Mouse (Mus musculus) left cerebral cortex, adult 9 months (tissue): ENCODE data around the gene Shbg.
"Not testable (repeated sequence)": the region's sequence is repeated elsewhere in the genome, so short reads cannot be mapped to it uniquely, and the experiment has no call there.

Experiments
- DNase-seq, 2 experiments: peaks; one replicate each; pipeline ENCODE4 v3.0.0; 2022; ENCODE audit warnings: low spot score in 2 of 2

The Shbg gene

GRCm38 (mm10) chr11:69632284-69633089 is 14.8 kb upstream of the Shbg start, which contains the start of gene Fxr2:
Gene Fxr2, plus strand, starts transcription at chr11:69632990.
- DNase-seq, result peak; percentile 100

- DNase-seq, result no peak
Measured at GRCm38 (mm10) chr11:69629802-69630201, 12.1 kb upstream of the Shbg start.

DNA sequence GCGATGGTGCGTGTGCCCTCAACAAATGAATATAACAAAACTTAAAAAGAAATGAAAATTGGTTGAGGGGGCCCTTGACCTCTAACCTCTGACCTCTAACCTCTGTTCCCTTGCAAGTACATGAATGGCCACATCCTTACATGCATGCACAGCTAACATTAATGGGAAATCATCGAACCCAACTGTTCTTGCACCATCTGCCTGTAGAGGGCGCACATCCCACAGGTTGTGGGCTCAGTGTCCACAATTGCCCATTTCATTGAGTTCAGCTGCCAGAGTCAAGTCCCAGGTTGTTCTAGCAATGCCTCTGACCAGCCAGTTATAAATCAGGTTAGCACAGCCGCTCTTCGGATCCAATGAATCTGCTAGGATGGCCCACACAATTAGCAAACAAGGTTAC is 10.6 kb upstream of the Shbg start:
- DNase-seq, result peak in 1 of 2 experiments; percentile 79

- DNase-seq, result not testable (repeated sequence)
Measured at GRCm38 (mm10) chr11:69624339-69624738, 6.6 kb upstream of the Shbg start.

- DNase-seq, result no peak
Measured at GRCm38 (mm10) chr11:69623006-69623405, 5.3 kb upstream of the Shbg start.

- no peak for DNase-seq
Measured at GRCm38 (mm10) chr11:69622406-69622805, 4.7 kb upstream of the Shbg start.

GRCm38 (mm10) chr11:69621571-69622268 is 4.0 kb upstream of the Shbg start, which contains the start of gene Sat2:
Gene Sat2, plus strand, starts transcription at chr11:69622024.
- no peak for DNase-seq

- DNase-seq, result no peak
Measured at GRCm38 (mm10) chr11:69620394-69621081, 2.8 kb upstream of the Shbg start.

DNA sequence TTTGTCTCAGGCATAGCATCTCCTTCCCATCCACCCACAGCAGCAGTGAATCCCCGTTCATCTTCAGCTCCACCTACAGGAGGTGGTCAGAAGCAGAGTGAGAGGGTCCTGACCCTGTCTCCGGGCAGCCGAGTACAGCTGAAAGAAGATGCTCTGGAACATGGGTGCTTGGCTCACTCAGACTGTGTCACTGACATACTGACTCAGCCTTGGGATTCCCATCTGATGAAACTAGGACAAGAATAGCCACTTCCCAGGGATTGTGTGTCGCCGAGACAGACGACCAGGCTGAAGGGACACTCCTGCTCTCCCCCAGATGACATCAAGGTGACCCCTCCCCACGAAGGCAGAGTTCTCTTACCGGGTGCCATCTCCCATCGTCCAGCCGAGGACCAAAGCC is 924 bp downstream of the Shbg start:
- no peak for DNase-seq

DNA sequence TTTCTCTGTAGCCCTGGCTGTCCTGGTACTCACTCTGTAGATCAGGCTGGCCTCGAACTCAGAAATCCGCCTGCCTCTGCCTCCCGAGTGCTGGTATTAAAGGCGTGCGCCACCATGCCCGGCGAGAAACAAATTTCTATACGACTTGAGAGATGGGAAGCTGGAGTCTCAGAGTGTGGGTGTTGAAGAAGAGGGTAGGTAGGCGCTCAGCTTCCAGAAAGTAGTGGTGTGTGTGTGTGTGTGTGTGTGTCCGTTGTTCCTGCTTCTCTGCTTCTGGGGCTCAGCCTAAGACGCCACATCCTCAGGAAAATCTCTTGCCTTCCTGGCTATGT is 3.5 kb downstream of the Shbg start:
- not testable (repeated sequence) for DNase-seq

DNA sequence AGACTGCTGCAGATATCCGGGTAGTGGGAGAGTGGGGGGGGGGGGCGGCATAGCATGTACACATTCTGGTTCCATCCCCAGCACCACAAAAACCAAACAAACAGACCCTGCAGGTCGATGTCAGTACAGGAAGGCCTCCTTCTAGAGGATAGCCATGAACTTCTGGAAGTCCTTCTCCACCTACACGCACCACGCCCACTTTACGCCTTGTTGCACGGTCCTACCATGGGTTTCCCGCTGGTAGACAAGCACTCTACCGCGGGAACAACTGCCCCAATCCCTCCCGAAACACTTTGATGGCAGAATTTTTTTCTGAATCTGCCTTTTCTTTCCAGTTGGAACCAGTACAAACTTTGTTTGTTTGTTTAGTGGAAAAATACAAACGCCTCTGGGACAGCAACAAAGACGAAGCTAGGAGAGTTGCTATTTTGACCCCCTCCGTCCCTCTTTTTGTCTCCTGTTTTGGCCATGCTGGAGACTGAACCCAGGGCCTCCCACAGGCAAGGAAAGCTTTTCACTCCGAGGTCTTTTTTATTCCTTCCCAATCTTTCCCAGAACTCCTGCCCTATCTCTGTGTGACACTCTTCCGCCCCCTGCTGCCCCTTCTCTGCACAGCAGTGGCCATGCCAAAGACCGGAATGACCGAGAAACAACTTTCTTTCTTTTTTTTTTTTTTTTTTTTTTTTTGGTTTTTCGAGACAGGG is 4.0 kb downstream of the Shbg start:
- DNase-seq, result peak in 1 of 2 experiments; percentile 86

DNA sequence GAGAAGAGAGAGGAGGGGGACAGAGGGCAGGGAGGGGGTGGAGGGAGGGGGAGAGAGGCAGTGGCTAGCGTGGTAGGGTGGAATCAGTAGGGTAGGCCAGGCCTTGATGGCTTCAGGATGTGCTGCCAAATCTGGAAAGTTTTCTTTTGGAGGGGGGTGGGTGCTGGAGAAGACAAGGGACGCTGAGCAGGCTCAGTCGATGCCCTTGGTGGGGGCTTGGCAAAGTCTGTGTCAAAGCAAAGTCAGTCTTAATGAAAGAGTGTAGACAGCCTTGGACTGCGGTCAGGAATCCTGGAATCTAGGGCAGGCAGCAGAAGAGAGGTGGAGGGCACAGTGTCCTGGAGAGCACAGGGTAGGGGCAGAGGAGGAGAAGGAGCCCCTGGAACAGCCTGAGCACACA is 6.8 kb downstream of the Shbg start:
- DNase-seq, result no peak

DNA sequence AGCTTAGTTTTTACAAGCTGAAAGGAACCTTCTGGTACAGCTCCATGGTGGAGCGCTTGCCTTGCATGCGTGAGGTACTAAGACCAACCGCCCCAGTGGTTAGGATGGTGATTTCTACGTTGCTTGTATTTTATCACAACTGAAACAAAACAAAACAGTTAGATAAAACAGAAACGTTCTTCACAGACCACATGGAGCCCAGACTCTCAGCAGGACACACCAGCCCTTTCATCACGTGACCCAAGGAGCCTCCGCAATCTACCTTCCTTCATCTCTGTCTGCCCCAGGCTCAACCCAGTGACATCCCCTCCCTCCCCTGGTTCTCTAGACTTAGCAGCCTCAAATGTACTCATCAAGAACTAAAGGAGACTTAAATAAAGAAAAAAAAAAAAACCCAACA is 8.3 kb downstream of the Shbg start:
- DNase-seq, result no peak

DNA sequence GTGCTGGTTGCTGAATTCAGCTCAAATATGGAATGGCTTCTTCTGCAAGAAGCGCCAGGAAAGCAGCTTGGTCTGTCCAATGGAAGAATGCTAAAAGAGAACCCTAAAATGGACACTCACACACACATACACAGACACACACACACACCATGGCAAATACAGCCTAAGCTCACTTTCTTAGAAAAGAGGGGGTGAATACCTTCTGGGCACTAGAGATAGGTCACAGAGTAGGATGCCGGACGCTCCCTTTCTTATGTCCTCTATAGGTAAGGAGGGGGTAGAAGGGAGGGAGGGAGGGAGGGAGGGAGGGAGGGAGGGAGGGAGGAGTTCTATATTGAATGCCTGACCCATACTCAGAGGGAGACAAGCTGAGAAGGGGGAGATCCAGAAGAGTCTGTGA is 9.2 kb downstream of the Shbg start:
- no peak for DNase-seq

GRCm38 (mm10) chr11:69606832-69607231 is 10.9 kb downstream of the Shbg start:
- no peak for DNase-seq

DNA sequence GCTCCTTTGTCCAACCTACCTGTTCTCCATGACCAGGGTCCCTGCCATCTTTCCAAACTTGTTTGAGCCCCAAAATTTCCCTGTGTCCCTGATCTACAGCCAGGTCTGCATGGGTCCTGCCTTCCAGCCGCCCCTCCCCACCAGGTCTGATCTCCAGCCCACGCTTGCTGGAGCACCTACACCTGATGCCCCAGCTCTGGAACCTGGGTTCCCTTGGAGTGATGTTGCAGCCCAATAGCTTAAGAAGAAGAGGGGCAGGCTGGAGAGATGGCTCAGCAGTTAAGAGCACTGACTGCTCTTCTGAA is 11.3 kb downstream of the Shbg start:
- no peak for DNase-seq

GRCm38 (mm10) chr11:69605726-69606490 is 11.8 kb downstream of the Shbg start, which contains the start of gene Atp1b2:
Gene Atp1b2, minus strand, starts transcription at chr11:69605942.
- peak; percentile 43 to 74 for DNase-seq

DNA sequence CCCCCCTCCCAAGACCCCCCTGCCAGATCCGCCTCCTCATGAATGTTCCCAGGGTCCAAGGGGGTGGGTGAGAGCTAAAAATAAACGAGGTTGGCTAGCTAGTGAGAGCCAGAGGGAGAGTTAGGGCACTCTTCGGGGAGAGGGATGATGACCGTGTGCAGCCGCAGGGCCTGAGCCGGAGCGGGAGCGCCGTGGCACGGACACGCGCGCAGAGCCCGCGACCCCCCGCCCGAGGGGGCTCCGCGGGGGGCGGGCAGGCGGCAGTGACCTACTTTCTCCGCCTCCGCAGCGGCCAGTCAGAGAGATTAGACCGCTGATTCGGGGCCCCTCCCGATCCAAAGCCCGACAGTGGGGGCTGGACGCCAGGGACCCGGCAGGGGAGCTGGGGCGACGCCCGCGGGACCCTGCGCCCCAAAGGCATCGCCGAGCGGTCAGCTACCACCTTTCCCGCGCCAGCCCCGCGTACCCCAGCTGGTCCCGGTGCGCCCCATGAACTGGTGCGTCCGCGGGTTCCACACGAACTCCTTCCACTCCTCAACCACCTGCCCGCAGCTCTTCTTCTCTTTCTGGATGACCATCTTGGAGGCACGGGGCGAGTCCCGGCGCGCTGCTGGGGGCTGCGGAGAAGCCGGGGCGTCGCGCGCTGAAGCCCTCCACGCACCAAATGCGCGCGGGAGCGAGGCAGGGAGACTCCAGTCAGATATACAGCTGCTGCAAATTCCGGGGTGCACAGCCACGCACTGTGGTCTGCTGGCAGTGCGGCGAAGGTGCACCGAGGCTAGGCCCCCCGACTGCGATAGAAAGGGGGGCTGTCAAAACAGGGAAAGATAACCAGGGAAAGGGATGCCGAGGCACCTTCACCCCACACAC is 12.7 kb downstream of the Shbg start:
- DNase-seq, result no peak

DNA sequence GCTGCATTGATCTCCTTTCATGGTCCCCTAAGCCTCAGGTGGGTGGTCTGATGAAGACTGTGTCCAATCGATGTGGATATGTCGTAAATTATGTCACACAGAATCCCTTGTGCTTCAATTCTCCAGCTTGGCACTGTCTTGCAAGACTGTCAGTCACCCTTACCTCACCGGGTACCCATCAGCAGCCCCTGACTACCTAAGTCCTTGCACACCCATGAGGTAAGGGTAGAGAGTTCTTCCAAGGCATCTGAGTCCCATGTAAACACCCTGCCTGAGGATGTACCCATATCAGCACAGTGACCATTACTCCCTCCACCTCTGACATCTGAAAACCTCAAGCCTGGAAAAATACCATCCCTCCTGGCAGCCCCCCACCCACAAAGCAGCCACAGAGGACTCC is 13.4 kb downstream of the Shbg start:
- DNase-seq, result no peak

- DNase-seq, result no peak
Measured at GRCm38 (mm10) chr11:69603516-69603915, 14.2 kb downstream of the Shbg start.
